Mouse (Mus musculus) limb, embryonic 14.5 days (tissue): ENCODE results near the gene Sema3f. TPM values are rescaled to one million over a fixed set of nuclear protein-coding genes. Genes with fewer than 3 reads are reported as not detected.

Experiments used
- ATAC-seq: fragments of 200-750 bp; cut with Nextera tagmentation; 2 replicates; pipeline ENCODE4 v1.8.0; 2017; ENCODE audit warnings: low read depth, moderate number of reproducible peaks, moderate TSS enrichment; ENCODE audit not compliant: low FRiP score
- DNase-seq: peaks from one replicate; pipeline ENCODE4 v3.0.0-alpha.2; 2015; ENCODE audit warnings: low spot score
- H3K27ac ChIP-seq: fragments of 300-500 bp; sonication (generic); replicated peaks from 2 replicates; pipeline ENCODE4 v1.5.1; 2014; ENCODE audit warnings: low read depth, mild to moderate bottlenecking, low read length, moderate library complexity, mixed read lengths
- H3K27me3 ChIP-seq: fragments of 300-500 bp; sonication (generic); 2 replicates; pipeline ENCODE4 v1.6.1; 2014; ENCODE audit warnings: low read length, mixed read lengths; ENCODE audit not compliant: control insufficient read depth, insufficient read depth
- H3K36me3 ChIP-seq: fragments of 300-500 bp; sonication (generic); 2 replicates; pipeline ENCODE4 v1.6.1; 2014; ENCODE audit warnings: mild to moderate bottlenecking, low read length, moderate library complexity, mixed read lengths; ENCODE audit not compliant: control insufficient read depth, insufficient read depth
- H3K4me1 ChIP-seq: fragments of 300-500 bp; sonication (generic); 2 replicates; pipeline ENCODE4 v1.6.1; 2014; ENCODE audit warnings: antibody characterized with exemption, low read length, mixed read lengths; ENCODE audit not compliant: control insufficient read depth, insufficient read depth
- H3K4me2 ChIP-seq: fragments of 300-500 bp; sonication (generic); replicated peaks from 2 replicates; pipeline ENCODE4 v1.6.1; 2014; ENCODE audit warnings: low read depth, mild to moderate bottlenecking, low read length, moderate library complexity; ENCODE audit not compliant: severe bottlenecking
- H3K4me3 ChIP-seq: fragments of 300-500 bp; sonication (generic); replicated peaks from 2 replicates; pipeline ENCODE4 v1.5.1; 2014; ENCODE audit warnings: low read length
- H3K9ac ChIP-seq: fragments of 300-500 bp; sonication (generic); 2 replicates; pipeline ENCODE4 v1.6.1; 2014; ENCODE audit warnings: mild to moderate bottlenecking, low read depth, low read length, moderate library complexity; ENCODE audit not compliant: severe bottlenecking
- H3K9me3 ChIP-seq: fragments of 300-500 bp; sonication (generic); 2 replicates; pipeline ENCODE4 v1.6.1; 2016; ENCODE audit warnings: low read length; ENCODE audit not compliant: control insufficient read depth
- POLR2A ChIP-seq: fragments of 200-500 bp; IDR thresholded peaks from 2 replicates; pipeline ENCODE4 v1.8.0; 2012; ENCODE audit warnings: inconsistent platforms, mild to moderate bottlenecking, moderate library complexity, borderline replicate concordance; ENCODE audit not compliant: insufficient read depth, insufficient read length; ENCODE audit errors: extremely low read depth
- WGBS: fragments of 180-500 bp; shearing (Covaris S2); extraction: QIAGEN DNeasy Blood & Tissue Kit; methylation state at CpG from one replicate; pipeline ENCODE4 v1.1.7; 2014; 5-methylcytosine and 5-hydroxymethylcytosine counted together
- polyA plus RNA-seq, 2 experiments: library from polyadenylated mRNA; depleted of rRNA in 1 of 2; stranded (reverse) in 1 of 2; unstranded in 1 of 2; fragments of >200 nt; fragmentation: Nextera tagmentation in 1 of 2; extraction: Ambion mirVana in 1 of 2; gene quantifications; 2 replicates each; pipeline versions ENCODE4 v1.2.1 to v1.2.3; 2012 to 2014

Sema3f gene
- polyA plus RNA-seq, 2 experiments, result 48.8 to 228 TPM

- WGBS, result under 1% methylated on average over 34 of the region's 35 CpGs
Measured at GRCm38 (mm10) chr9:107634406-107635278, 75.6 kb downstream of the Sema3f start.

GRCm38 (mm10) chr9:107633661-107634405, 76.4 kb downstream of the Sema3f start:
- no peak for ATAC-seq
- H3K27ac ChIP-seq, result peak overlapping the region; percentile 87
- no peaks in the 10 kb centered on the region for H3K9me3 ChIP-seq
- H3K9ac ChIP-seq, result peak overlapping the region; percentile 89
- peaks cover 46% of the 10 kb centered on the region for H3K4me1 ChIP-seq
- peak overlapping the region; percentile 99 for H3K4me2 ChIP-seq
- no peak for TF ChIP-seq POLR2A
- peaks cover 9% of the 10 kb centered on the region; the same call in 1 of the 2 replicates for H3K36me3 ChIP-seq
- 2% methylated on average over 15 of the region's 15 CpGs for WGBS
- H3K4me3 ChIP-seq, result peak overlapping the region; percentile 70
- no peaks in the 10 kb centered on the region for H3K27me3 ChIP-seq
- DNase-seq, result peak; percentile 35

More at GRCm38 (mm10) chr9:107634406-107635278, 75.6 kb downstream of the Sema3f start:
- 0 out of 2 replicates have a peak, but pooled peaks cover 3% of the 10 kb centered on the region for H3K36me3 ChIP-seq
- ATAC-seq, result no peak; the same call in 1 of the 2 replicates
- H3K27me3 ChIP-seq, result no peaks in the 10 kb centered on the region
- no peak for DNase-seq
- TF ChIP-seq POLR2A, result no peak
- H3K4me3 ChIP-seq, result peak overlapping the region; percentile 70
- peak overlapping the region; percentile 89 for H3K9ac ChIP-seq
- H3K27ac ChIP-seq, result peak overlapping the region; percentile 87
- H3K4me2 ChIP-seq, result peak overlapping the region; percentile 99
- no peaks in the 10 kb centered on the region for H3K9me3 ChIP-seq
- peaks cover 41% of the 10 kb centered on the region for H3K4me1 ChIP-seq

- Histone ChIP-seq H3K27ac (peak overlapping the region; percentile 87), H3K9me3 (no peaks in the 10 kb centered on the region), H3K4me1 (peaks cover 53% of the 10 kb centered on the region), H3K36me3 (peaks cover 9% of the 10 kb centered on the region; the same call in 1 of the 2 replicates), H3K27me3 (no peaks in the 10 kb centered on the region), H3K9ac (peak overlapping the region; percentile 89), H3K4me2 (peak overlapping the region; percentile 99), H3K4me3 (peak overlapping the region; percentile 70)
- DNase-seq (peak; percentile 75), ATAC-seq (peak; percentile 32)
- 2% methylated on average over 33 of the region's 33 CpGs for WGBS
- TF ChIP-seq POLR2A, result no peak
Measured at GRCm38 (mm10) chr9:107633091-107633660, 77.1 kb downstream of the Sema3f start.

- Histone ChIP-seq H3K9me3 (no peaks in the 10 kb centered on the region), H3K36me3 (peaks cover 9% of the 10 kb centered on the region), H3K4me3 (peak overlapping the region; percentile 70), H3K27ac (peak overlapping the region; percentile 87), H3K9ac (peak overlapping the region; percentile 89), H3K4me2 (peak overlapping the region; percentile 99), H3K27me3 (no peaks in the 10 kb centered on the region), H3K4me1 (peaks cover 59% of the 10 kb centered on the region)
- 76% methylated on average over 6 of the region's 6 CpGs for WGBS
- DNase-seq (no peak), ATAC-seq (no peak)
- no peak for TF ChIP-seq POLR2A
Measured at GRCm38 (mm10) chr9:107632478-107632877, 77.8 kb downstream of the Sema3f start.

- H3K4me3 ChIP-seq, result peak overlapping the region; percentile 70; the same call in 1 of the 2 replicates
- DNase-seq, result no peak
- 91% methylated on average over 8 of the region's 8 CpGs for WGBS
- H3K9ac ChIP-seq, result no peak overlapping the region; the same call in 1 of the 2 replicates
- peak overlapping the region; percentile 87; the same call in 1 of the 2 replicates for H3K27ac ChIP-seq
- peaks cover 9% of the 10 kb centered on the region for H3K36me3 ChIP-seq
- H3K4me2 ChIP-seq, result no peak overlapping the region
- H3K4me1 ChIP-seq, result peaks cover 60% of the 10 kb centered on the region
- TF ChIP-seq POLR2A, result no peak
- no peaks in the 10 kb centered on the region for H3K9me3 ChIP-seq
- H3K27me3 ChIP-seq, result no peaks in the 10 kb centered on the region
- ATAC-seq, result no peak
Measured at GRCm38 (mm10) chr9:107631861-107632260, 78.4 kb downstream of the Sema3f start.

Other genes with a start within 250 kb of the Sema3f start
- gene Tmem115, start 176.5 kb downstream of the Sema3f start, polyA plus RNA-seq (2012; rRNA removed), result 34.9 and 41.3 TPM in 2 replicates
- gene Tmem115, start 176.5 kb downstream of the Sema3f start, polyA plus RNA-seq (2014; fragmentation: Nextera tagmentation; extraction: Ambion mirVana), result 54.1 and 58.8 TPM in 2 replicates
- gene Cyb561d2, start 168.3 kb downstream of the Sema3f start, polyA plus RNA-seq (2012; rRNA removed), result 19.8 and 27.2 TPM in 2 replicates
- 21.4 and 25.9 TPM in 2 replicates for gene Cyb561d2, start 168.3 kb downstream of the Sema3f start, polyA plus RNA-seq (2014; fragmentation: Nextera tagmentation; extraction: Ambion mirVana)
- gene Nprl2, start 168.2 kb downstream of the Sema3f start, polyA plus RNA-seq (2012; rRNA removed), result 52.7 and 59.2 TPM in 2 replicates
- 37.6 and 38.6 TPM in 2 replicates for gene Nprl2, start 168.2 kb downstream of the Sema3f start, polyA plus RNA-seq (2014; fragmentation: Nextera tagmentation; extraction: Ambion mirVana)
- 0.76 and 1.4 TPM in 2 replicates for gene Zmynd10, start 163.2 kb downstream of the Sema3f start, polyA plus RNA-seq (2012; rRNA removed)
- gene Zmynd10, start 163.2 kb downstream of the Sema3f start, polyA plus RNA-seq (2014; fragmentation: Nextera tagmentation; extraction: Ambion mirVana), result 1.2 TPM in 1 of 2 replicates, not detected in the other
- 74.7 and 78.4 TPM in 2 replicates for gene Rassf1, start 158.9 kb downstream of the Sema3f start, polyA plus RNA-seq (2012; rRNA removed)
- gene Rassf1, start 158.9 kb downstream of the Sema3f start, polyA plus RNA-seq (2014; fragmentation: Nextera tagmentation; extraction: Ambion mirVana), result 67.6 and 73.2 TPM in 2 replicates
- gene Tusc2, start 147.2 kb downstream of the Sema3f start, polyA plus RNA-seq (2012; rRNA removed), result 35.8 and 43.3 TPM in 2 replicates
- gene Tusc2, start 147.2 kb downstream of the Sema3f start, polyA plus RNA-seq (2014; fragmentation: Nextera tagmentation; extraction: Ambion mirVana), result 42.1 and 43.0 TPM in 2 replicates
- 68.0 and 88.8 TPM in 2 replicates for gene Hyal2, start 142.5 kb downstream of the Sema3f start, polyA plus RNA-seq (2012; rRNA removed)
- 123 and 130 TPM in 2 replicates for gene Hyal2, start 142.5 kb downstream of the Sema3f start, polyA plus RNA-seq (2014; fragmentation: Nextera tagmentation; extraction: Ambion mirVana)
- gene Hyal1, start 133.5 kb downstream of the Sema3f start, polyA plus RNA-seq (2012; rRNA removed), result 11.1 TPM in 2 replicates
- gene Hyal1, start 133.5 kb downstream of the Sema3f start, polyA plus RNA-seq (2014; fragmentation: Nextera tagmentation; extraction: Ambion mirVana), result 6.9 and 8.5 TPM in 2 replicates
- gene Naa80, start 131.6 kb downstream of the Sema3f start, polyA plus RNA-seq (2012; rRNA removed), result 38.7 and 57.8 TPM in 2 replicates
- 17.2 and 18.8 TPM in 2 replicates for gene Naa80, start 131.6 kb downstream of the Sema3f start, polyA plus RNA-seq (2014; fragmentation: Nextera tagmentation; extraction: Ambion mirVana)
- 1.4 and 1.9 TPM in 2 replicates for gene Hyal3, start 129.7 kb downstream of the Sema3f start, polyA plus RNA-seq (2012; rRNA removed)
- gene Hyal3, start 129.7 kb downstream of the Sema3f start, polyA plus RNA-seq (2014; fragmentation: Nextera tagmentation; extraction: Ambion mirVana), result 1.2 and 1.5 TPM in 2 replicates
- gene Ifrd2, start 122.8 kb downstream of the Sema3f start, polyA plus RNA-seq (2012; rRNA removed), result 57.3 and 62.6 TPM in 2 replicates
- 55.0 and 56.3 TPM in 2 replicates for gene Ifrd2, start 122.8 kb downstream of the Sema3f start, polyA plus RNA-seq (2014; fragmentation: Nextera tagmentation; extraction: Ambion mirVana)
- 23.2 and 23.7 TPM in 2 replicates for gene Sema3b, start 101.2 kb downstream of the Sema3f start, polyA plus RNA-seq (2012; rRNA removed)
- 7.7 and 11.2 TPM in 2 replicates for gene Sema3b, start 101.2 kb downstream of the Sema3f start, polyA plus RNA-seq (2014; fragmentation: Nextera tagmentation; extraction: Ambion mirVana)
- gene Gnai2, start 75.1 kb downstream of the Sema3f start, polyA plus RNA-seq (2012; rRNA removed), result 496 and 627 TPM in 2 replicates
- 392 and 411 TPM in 2 replicates for gene Gnai2, start 75.1 kb downstream of the Sema3f start, polyA plus RNA-seq (2014; fragmentation: Nextera tagmentation; extraction: Ambion mirVana)
- gene Slc38a3, start 40.9 kb downstream of the Sema3f start, polyA plus RNA-seq (2012; rRNA removed), result 22.4 and 31.8 TPM in 2 replicates
- gene Slc38a3, start 40.9 kb downstream of the Sema3f start, polyA plus RNA-seq (2014; fragmentation: Nextera tagmentation; extraction: Ambion mirVana), result 3.7 and 6.0 TPM in 2 replicates
- 0.28 and 0.44 TPM in 2 replicates for gene Gnat1, start 30.8 kb downstream of the Sema3f start, polyA plus RNA-seq (2012; rRNA removed)
- gene Gnat1, start 30.8 kb downstream of the Sema3f start, polyA plus RNA-seq (2014; fragmentation: Nextera tagmentation; extraction: Ambion mirVana), result 0.55 and 0.57 TPM in 2 replicates
- 185 and 196 TPM in 2 replicates for gene Rbm5, start 60.5 kb upstream of the Sema3f start, polyA plus RNA-seq (2012; rRNA removed)
- gene Rbm5, start 60.5 kb upstream of the Sema3f start, polyA plus RNA-seq (2014; fragmentation: Nextera tagmentation; extraction: Ambion mirVana), result 163 and 181 TPM in 2 replicates
- gene Rbm6, start 162.8 kb upstream of the Sema3f start, polyA plus RNA-seq (2012; rRNA removed), result 49.9 and 68.2 TPM in 2 replicates
- 56.1 and 63.0 TPM in 2 replicates for gene Rbm6, start 162.8 kb upstream of the Sema3f start, polyA plus RNA-seq (2014; fragmentation: Nextera tagmentation; extraction: Ambion mirVana)
- 20.0 and 24.1 TPM in 2 replicates for gene Mon1a, start 177.7 kb upstream of the Sema3f start, polyA plus RNA-seq (2012; rRNA removed)
- 12.3 and 15.3 TPM in 2 replicates for gene Mon1a, start 177.7 kb upstream of the Sema3f start, polyA plus RNA-seq (2014; fragmentation: Nextera tagmentation; extraction: Ambion mirVana)
- gene Mst1r, start 196.4 kb upstream of the Sema3f start, polyA plus RNA-seq (2012; rRNA removed), result 14.1 and 21.9 TPM in 2 replicates
- gene Mst1r, start 196.4 kb upstream of the Sema3f start, polyA plus RNA-seq (2014; fragmentation: Nextera tagmentation; extraction: Ambion mirVana), result 1.4 and 2.3 TPM in 2 replicates
- gene Actl11, start 218.0 kb upstream of the Sema3f start, polyA plus RNA-seq (2012; rRNA removed), result 0.03 TPM in 1 of 2 replicates, not detected in the other
- not detected in 2 replicates for gene Actl11, start 218.0 kb upstream of the Sema3f start, polyA plus RNA-seq (2014; fragmentation: Nextera tagmentation; extraction: Ambion mirVana)
- gene Camkv, start 225.2 kb upstream of the Sema3f start, polyA plus RNA-seq (2012; rRNA removed), result 14.2 and 16.7 TPM in 2 replicates
- gene Camkv, start 225.2 kb upstream of the Sema3f start, polyA plus RNA-seq (2014; fragmentation: Nextera tagmentation; extraction: Ambion mirVana), result 3.5 and 4.5 TPM in 2 replicates
- gene Traip, start 239.7 kb upstream of the Sema3f start, polyA plus RNA-seq (2012; rRNA removed), result 10.5 and 14.3 TPM in 2 replicates
- 18.6 and 22.5 TPM in 2 replicates for gene Traip, start 239.7 kb upstream of the Sema3f start, polyA plus RNA-seq (2014; fragmentation: Nextera tagmentation; extraction: Ambion mirVana)